Mouse (Mus musculus) stomach, postnatal 0 days (tissue): ENCODE measurements at regions not wholly inside any gene's neighbourhood (a gene's known extent, or its start where the extent isn't known, plus 50 kb on each side); places are given as distances from the start of the nearest gene placed in this dataset.

Source experiments
- ATAC-seq: fragments of 200-750 bp; cut with Nextera tagmentation; 2 replicates; pipeline ENCODE4 v1.8.0; 2017; ENCODE audit not compliant: low FRiP score, low TSS enrichment
- DNase-seq: peaks from one replicate; pipeline ENCODE4 v3.0.0-alpha.2; 2016; ENCODE audit warnings: low spot score
- H3K27ac ChIP-seq: fragments of 300-500 bp; sonication (generic); replicated peaks from 2 replicates; pipeline ENCODE4 v1.5.1; 2014; ENCODE audit warnings: mild to moderate bottlenecking, control low read depth
- H3K27me3 ChIP-seq: fragments of 300-500 bp; sonication (generic); 2 replicates; pipeline ENCODE4 v1.6.1; 2014; ENCODE audit warnings: low read length; ENCODE audit not compliant: control insufficient read depth, insufficient read depth
- H3K36me3 ChIP-seq: fragments of 300-500 bp; sonication (generic); 2 replicates; pipeline ENCODE4 v1.6.1; 2014; ENCODE audit warnings: low read length, mixed read lengths; ENCODE audit not compliant: control insufficient read depth, insufficient read depth
- H3K4me1 ChIP-seq: fragments of 300-500 bp; sonication (generic); replicated peaks from 2 replicates; pipeline ENCODE4 v1.6.1; 2014; ENCODE audit warnings: antibody characterized with exemption; ENCODE audit not compliant: control insufficient read depth, insufficient read depth
- H3K4me2 ChIP-seq: fragments of 300-500 bp; sonication (generic); replicated peaks from 2 replicates; pipeline ENCODE4 v1.6.1; 2014; ENCODE audit warnings: low read depth, mild to moderate bottlenecking, control low read depth, moderate library complexity
- H3K4me3 ChIP-seq: fragments of 300-500 bp; sonication (generic); 2 replicates; pipeline ENCODE4 v1.5.1; 2014; ENCODE audit warnings: low read depth, low read length, control low read depth
- H3K9ac ChIP-seq: fragments of 300-500 bp; sonication (generic); 2 replicates; pipeline ENCODE4 v1.6.1; 2014; ENCODE audit warnings: mild to moderate bottlenecking, low read length, control low read depth, mixed read lengths
- H3K9me3 ChIP-seq: fragments of 300-500 bp; sonication (generic); 2 replicates; pipeline ENCODE4 v1.6.1; 2016; ENCODE audit warnings: low read length; ENCODE audit not compliant: control insufficient read depth
- CTCF ChIP-seq: IDR thresholded peaks from 2 replicates; pipeline ENCODE4 v1.5.1; 2016; ENCODE audit warnings: antibody characterized with exemption, low read depth, mild to moderate bottlenecking, moderate library complexity
- EP300 ChIP-seq: optimal IDR thresholded peaks from 2 replicates; pipeline ENCODE3; 2016; ENCODE audit warnings: antibody characterized with exemption
- WGBS: fragments of 180-500 bp; shearing (Covaris S2); extraction: QIAGEN DNeasy Blood & Tissue Kit; methylation state at CpG from one replicate; pipeline ENCODE4 v1.1.7; 2014; 5-methylcytosine and 5-hydroxymethylcytosine counted together

DNA sequence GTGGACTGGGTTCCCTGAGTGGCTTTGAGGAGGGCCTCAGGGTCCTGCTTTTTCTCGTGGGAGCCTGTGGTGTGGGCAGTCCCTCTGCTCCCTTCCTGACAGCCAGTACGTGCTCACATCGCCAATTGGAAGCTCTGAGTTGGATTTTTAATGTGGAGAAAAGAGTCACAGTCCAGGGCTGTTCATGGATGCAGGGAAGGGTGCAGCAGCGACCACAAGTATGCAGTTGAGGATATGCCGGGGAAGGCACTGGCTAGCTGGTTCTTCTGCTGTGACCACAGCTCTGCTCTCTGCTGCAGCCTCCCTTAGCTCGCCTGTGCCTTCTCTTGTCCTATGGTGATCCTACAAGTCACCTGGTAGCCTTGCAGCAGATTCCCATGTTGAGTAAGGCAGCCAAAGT is 177.5 kb upstream of the Lef1 start:
- 61% methylated on average over 6 of the region's 6 CpGs for WGBS
- Histone ChIP-seq H3K9me3 (no peaks in the 10 kb centered on the region), H3K27me3 (no peaks in the 10 kb centered on the region), H3K27ac (no peak overlapping the region), H3K36me3 (no peaks in the 10 kb centered on the region), H3K9ac (no peak overlapping the region), H3K4me2 (no peak overlapping the region), H3K4me1 (no peaks in the 10 kb centered on the region), H3K4me3 (no peak overlapping the region)
- ATAC-seq: no peak
- DNase-seq: no peak
- TF ChIP-seq CTCF: no peak
- no peak for TF ChIP-seq EP300

DNA sequence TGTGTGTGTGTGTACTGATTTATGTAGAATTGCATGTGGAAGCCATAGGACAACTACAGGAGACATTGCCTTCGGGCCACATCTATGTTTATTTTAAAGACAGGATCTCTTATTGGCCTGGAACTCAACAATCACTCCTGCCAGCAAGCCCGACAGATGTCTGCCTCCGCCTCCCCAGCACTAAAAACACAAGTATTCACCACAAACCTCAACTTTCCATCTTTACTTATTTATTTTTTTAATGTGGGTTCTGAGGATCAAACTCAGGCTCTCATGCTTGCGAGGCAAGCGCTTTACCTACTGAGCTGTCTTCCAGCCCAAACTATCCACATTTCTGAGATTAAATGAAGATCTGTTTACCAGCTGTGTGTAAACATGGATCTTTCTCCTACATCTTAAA is 178.0 kb upstream of the Lef1 start:
- H3K4me2 ChIP-seq: no peak overlapping the region
- DNase-seq (no peak), ATAC-seq (no peak)
- H3K27me3 ChIP-seq: no peaks in the 10 kb centered on the region
- TF ChIP-seq CTCF: no peak
- no peak for TF ChIP-seq EP300
- no peak overlapping the region for H3K27ac ChIP-seq
- no peaks in the 10 kb centered on the region for H3K4me1 ChIP-seq
- 70% methylated on average over 5 of the region's 5 CpGs for WGBS
- no peak overlapping the region for H3K4me3 ChIP-seq
- no peaks in the 10 kb centered on the region for H3K9me3 ChIP-seq
- no peak overlapping the region for H3K9ac ChIP-seq
- H3K36me3 ChIP-seq: no peaks in the 10 kb centered on the region

DNA sequence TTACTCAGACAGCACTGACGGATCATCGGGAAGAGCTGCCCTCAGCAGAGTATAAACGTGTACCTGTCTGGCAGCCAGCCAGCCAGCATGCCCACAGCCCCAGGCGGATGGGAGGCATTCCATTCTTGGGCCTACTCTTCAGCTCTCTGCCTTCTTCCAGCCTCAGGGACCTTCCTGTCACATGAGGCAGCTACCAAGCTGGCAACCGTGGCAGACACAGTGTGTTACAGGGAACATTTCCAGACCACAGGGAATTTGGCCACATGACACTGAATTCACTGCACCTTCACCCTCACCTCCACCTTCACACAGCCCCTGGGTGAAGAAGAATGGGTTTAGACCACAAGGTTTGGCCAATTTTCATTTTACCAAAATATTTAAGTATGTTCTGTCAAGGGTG is 185.3 kb upstream of the Lef1 start:
- 53% methylated on average over 5 of the region's 5 CpGs for WGBS
- H3K27me3 ChIP-seq: no peaks in the 10 kb centered on the region
- no peaks in the 10 kb centered on the region for H3K9me3 ChIP-seq
- no peak overlapping the region for H3K9ac ChIP-seq
- TF ChIP-seq CTCF (no peak), EP300 (no peak)
- H3K36me3 ChIP-seq: no peaks in the 10 kb centered on the region
- DNase-seq (no peak), ATAC-seq (no peak)
- no peak overlapping the region for H3K4me2 ChIP-seq
- H3K27ac ChIP-seq: no peak overlapping the region
- no peaks in the 10 kb centered on the region for H3K4me1 ChIP-seq
- no peak overlapping the region for H3K4me3 ChIP-seq

DNA sequence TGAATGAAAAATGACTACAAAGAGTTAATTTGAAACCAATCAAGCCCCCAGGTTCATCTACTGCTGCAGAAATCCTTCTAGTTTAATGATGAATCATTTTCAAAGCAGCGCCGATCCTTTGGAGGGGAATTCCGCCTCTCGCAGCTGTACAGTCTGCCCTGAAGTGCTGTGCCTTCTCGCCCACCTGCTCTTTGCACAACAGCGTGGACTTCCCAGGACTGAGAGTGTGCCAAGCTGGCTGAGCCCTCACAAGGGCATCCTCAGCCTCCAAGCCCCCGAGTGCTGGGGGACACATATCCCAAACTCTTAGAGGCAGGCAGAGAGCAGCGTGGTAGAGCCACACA is 186.7 kb upstream of the Lef1 start:
- Histone ChIP-seq H3K9ac (no peak overlapping the region), H3K4me2 (peak overlapping the region; percentile 36), H3K36me3 (no peaks in the 10 kb centered on the region), H3K4me1 (no peaks in the 10 kb centered on the region), H3K4me3 (no peak overlapping the region), H3K9me3 (no peaks in the 10 kb centered on the region), H3K27me3 (no peaks in the 10 kb centered on the region), H3K27ac (no peak overlapping the region)
- TF ChIP-seq CTCF (no peak), EP300 (no peak)
- WGBS: 37% methylated on average over 8 of the region's 8 CpGs
- DNase-seq (no peak), ATAC-seq (no peak)

DNA sequence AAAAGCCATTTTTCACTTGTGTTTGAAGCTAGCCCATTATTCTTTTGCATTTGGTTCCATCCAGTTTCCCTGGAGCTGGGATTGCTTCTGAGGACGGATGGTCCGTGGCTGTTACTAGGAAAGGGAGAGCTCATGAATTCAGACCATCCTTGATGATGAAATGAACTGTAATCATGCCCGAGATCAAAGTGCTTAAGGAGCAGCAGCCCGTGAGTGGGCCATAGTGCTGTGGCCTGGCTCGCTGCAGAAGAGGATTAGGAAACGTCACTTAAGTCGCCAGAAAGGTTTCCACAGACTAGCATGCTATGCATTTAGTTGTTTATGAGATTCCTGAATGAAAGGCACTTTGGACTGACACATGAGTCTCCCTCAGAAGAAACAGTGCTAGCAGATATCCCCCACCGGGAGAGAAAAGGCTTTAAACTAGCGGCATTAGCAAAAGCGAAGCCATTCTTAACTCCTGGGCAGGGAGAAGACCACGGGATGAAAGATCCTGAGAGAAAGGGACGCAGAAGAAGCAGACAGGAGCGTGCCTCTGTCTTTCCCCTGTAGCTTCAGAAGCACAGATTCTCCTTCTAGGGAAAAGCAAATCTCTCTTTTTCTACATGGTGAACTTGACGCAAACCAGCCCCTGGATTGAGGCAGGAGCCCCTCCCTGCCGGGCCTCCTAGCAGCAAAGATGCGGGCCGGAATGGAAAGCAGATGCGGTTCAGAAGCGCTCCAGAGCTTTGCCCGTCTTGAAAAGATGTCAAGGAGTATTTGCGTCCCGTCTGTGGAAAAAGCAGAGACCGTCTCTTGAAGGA is 187.3 kb upstream of the Lef1 start:
- no peaks in the 10 kb centered on the region for H3K4me1 ChIP-seq
- peak overlapping the region; percentile 36 for H3K4me2 ChIP-seq
- 30% methylated on average over 23 of the region's 23 CpGs for WGBS
- no peak; the same call in 1 of the 2 replicates for ATAC-seq
- no peak overlapping the region for H3K27ac ChIP-seq
- H3K9me3 ChIP-seq: no peaks in the 10 kb centered on the region
- no peaks in the 10 kb centered on the region for H3K27me3 ChIP-seq
- no peak for DNase-seq
- TF ChIP-seq EP300 (no peak), CTCF (no peak)
- H3K9ac ChIP-seq: no peak overlapping the region
- H3K4me3 ChIP-seq: no peak overlapping the region
- H3K36me3 ChIP-seq: no peaks in the 10 kb centered on the region

DNA sequence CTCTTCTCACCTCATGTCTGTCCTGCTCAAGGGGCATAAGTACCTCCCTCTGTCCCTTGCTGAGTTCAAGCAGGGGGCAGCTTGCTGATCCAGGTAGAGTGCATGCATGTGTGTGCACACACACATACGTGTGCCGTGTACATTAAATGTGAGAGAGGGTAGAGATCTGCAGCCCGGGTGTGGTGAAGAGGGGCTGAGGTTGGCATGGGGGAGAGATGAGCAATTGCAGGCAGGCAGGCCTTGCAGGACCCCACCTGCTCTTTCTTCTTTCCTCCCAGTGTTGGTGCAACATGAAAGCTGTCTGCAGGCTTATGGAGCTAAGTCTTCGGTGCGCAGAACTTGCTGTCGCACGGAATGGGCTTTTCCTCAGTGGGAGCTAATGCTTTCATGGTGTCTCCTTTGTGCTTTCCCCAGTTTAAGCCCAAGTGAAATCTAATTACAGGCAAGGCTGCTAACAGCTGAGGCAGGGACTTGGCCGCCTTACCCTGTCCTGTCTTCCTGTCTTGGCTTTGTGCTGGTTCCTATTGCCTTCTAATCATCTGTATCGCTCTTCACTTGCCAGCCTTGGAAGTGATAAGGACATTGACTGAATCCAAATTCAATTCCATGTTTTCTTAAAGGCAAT is 188.5 kb upstream of the Lef1 start:
- WGBS: 90% methylated on average over 9 of the region's 9 CpGs
- no peak overlapping the region for H3K4me3 ChIP-seq
- no peaks in the 10 kb centered on the region for H3K27me3 ChIP-seq
- TF ChIP-seq CTCF: no peak
- TF ChIP-seq EP300: no peak
- H3K4me2 ChIP-seq: no peak overlapping the region
- H3K27ac ChIP-seq: no peak overlapping the region
- ATAC-seq (no peak), DNase-seq (no peak)
- H3K4me1 ChIP-seq: no peaks in the 10 kb centered on the region
- no peaks in the 10 kb centered on the region for H3K36me3 ChIP-seq
- H3K9ac ChIP-seq: no peak overlapping the region
- no peaks in the 10 kb centered on the region for H3K9me3 ChIP-seq
